Mouse (Mus musculus): Measurements from ENCODE around the gene Cops6.

Gene Cops6

GRCm38 (mm10) chr5:138160842-138161665 is at the start of gene Cops6:
Gene Cops6, plus strand, starts transcription at chr5:138161071.
- DNase-seq (ENCODE audit: low spot score): peak; percentile 88

DNA sequence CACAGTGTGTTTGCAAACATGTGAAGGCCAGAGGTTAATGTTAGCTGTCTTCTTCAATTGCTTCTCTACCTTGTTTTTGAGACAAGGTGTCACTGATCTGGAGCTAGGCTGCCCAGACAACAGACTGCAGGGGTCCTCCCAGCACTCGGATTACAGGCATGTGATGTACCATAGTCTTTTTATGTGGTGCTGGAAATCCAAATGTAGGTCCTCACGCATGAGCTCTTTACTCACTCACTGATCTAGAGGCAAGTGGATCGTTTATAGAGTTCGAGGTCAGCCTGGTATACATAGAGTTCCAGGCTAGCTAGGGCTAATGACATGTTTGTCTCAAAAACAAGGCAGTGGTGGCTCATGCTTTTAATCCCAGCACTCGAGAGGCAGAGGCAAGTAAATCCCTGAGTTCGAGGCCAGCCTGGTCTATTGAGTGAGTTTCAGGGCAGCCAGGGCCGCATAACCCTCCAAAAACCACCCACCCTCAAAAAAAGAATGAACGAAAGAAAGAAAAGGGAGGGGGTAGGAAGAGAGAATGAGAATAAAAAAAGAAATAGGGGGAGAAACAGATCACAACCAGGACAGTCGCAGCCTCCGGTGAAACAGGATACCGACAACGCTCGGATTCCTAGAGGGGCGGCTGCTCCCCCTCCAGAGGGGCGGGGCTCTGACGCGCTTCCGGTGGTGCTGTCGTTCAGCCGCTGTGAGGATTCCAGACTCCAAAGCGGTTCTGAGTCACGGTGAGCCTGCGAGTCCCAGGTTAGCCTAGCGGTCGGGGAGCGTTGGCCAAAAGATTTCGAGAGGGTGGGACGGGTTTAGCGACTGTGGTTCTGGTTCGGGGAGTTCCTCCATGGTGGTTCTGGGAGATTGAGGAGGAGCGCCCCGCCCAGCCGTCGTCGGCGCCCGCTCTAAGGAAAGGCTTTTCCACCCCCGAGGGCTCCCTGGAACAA is 44.3 kb upstream of the Cops6 start, which contains the start of gene Zscan21:
TSS of gene Zscan21 (plus strand) at position 649 of the 944 bp plus-strand sequence.
- DNase-seq (ENCODE audit: low spot score): peak; percentile 83

DNA sequence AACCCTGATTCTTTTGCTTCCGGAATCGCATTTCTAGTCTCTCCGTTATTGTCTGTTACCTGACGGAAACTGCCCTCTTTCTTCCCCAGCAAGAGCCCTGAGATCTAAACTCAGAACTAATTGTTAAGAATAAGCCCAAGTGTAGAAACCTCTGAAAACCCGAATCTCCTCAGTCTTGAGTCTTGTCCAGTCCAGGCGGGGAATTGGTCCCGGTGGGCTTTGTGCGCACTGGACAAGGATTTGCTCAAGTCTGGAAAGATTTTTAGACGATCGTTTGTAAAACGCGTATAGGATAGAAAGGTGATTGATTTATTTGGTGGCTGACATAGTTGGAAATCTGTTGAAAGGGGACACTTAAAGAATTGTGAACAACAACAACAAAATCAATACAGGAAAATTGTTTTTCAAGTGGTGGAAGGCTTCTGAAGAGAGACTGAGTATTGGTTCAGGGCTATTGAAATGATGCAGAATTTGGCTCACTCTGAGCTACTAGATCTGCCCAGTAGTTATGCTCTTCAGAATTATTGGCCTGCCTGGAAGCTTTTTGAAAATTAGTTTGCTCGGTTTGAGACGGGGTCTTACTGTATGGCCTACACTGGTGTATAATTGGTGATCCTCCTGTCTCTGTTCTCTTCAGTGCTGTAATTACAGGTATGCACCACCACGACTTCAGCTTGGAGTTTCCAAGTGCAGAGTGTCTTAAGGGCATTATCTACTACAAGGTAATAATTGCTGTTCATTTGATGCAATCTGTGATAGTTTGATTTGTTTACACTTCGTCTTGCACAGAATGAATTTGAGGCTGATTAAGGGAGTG is 43.5 kb upstream of the Cops6 start:
- DNase-seq (ENCODE audit: low spot score): peak; percentile 16

DNA sequence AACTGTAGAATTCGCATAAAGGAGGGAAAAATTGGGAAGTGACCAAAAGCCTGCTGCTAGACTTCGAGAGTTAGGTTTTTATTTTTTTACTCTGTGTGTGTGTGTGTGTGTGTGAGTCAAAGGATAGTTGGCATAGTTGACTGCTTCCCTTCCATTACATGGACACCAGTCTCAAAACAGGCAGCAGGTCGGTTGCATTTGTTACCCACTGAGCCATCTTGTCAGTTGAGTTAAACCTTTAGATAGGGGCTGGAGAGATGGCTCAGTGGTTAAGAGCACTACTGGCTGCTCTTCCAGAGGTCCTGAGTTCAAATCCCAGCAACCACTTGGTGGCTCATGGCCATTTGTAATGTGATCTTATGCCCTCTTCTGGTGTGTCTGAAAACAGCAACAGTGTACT is 42.8 kb upstream of the Cops6 start:
- no peak for DNase-seq (ENCODE audit: low spot score)

- no peak for DNase-seq (ENCODE audit: low spot score)
Observed at GRCm38 (mm10) chr5:138132425-138133064, 28.3 kb upstream of the Cops6 start.

- DNase-seq (ENCODE audit: low spot score): peak; percentile 37
Observed at GRCm38 (mm10) chr5:138137257-138137656, 23.6 kb upstream of the Cops6 start.

DNA sequence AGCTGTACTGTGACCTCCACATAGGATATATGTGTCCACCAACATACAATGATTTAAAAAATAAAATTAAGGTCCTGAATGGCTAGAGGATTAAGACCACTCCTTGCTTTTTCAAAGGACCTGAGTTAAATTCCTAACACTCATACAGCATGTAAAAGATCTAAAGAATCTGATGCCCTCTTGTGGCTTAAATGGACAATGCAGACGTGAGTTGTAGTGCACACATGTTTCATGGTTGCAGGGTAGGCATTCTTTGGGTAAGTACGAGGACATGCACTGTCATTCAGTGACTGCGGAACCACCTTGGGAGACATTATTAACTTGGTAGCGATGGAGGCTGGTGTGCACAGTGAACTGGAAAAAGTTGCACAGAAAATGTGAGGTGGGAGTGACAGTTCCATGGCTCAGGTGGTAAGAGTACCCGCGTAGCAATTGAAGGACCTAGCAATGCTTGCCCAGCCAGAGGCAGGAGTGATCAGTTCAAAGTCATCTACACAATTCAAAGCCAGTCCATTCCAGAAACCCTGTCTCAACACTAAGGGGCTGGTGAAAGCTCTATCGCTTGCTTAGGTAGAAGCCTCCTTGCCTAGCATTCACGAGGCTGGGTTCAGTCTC is 22.8 kb upstream of the Cops6 start:
- peak; percentile 66 for DNase-seq (ENCODE audit: low spot score)

- DNase-seq (ENCODE audit: low spot score): no peak
Observed at GRCm38 (mm10) chr5:138138585-138138984, 22.3 kb upstream of the Cops6 start.

- DNase-seq (ENCODE audit: low spot score): no peak
Observed at GRCm38 (mm10) chr5:138154390-138154789, 6.5 kb upstream of the Cops6 start.

DNA sequence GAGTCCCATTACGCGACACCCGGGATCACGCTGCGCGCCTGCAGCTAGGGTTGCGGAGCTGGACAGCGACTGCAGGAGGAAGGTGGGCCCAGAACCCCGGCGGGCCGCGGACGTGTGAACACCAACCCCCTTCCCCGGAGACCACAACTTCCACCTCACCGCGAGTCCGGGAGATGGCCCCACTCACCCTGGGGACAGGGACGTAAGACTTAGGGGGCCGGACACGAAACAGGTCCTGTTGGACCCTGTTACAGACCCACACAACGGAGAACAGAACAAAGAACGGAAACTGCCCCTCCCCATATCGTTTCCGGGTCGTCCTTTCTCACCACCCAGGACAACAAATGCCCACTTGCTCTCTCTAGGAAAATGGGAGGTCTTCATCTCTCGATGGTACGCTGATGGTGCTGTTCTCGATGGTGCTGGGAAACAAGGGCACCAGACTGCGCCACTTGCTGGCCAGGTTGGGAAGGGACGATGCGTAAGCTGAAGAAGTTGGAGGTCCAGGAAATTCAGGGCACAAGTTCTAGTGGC is 5.4 kb upstream of the Cops6 start, which contains the start of gene Zfp113:
TSS of gene Zfp113 (minus strand) at position 302 of the 534 bp plus-strand sequence.
- DNase-seq (ENCODE audit: low spot score): peak; percentile 91

GRCm38 (mm10) chr5:138160224-138160762 is 578 bp upstream of the Cops6 start:
- DNase-seq (ENCODE audit: low spot score): no peak

- DNase-seq (ENCODE audit: low spot score): no peak
Observed at GRCm38 (mm10) chr5:138163046-138163445, 2.2 kb downstream of the Cops6 start.

- DNase-seq (ENCODE audit: low spot score): no peak
Observed at GRCm38 (mm10) chr5:138163610-138164009, 2.7 kb downstream of the Cops6 start.

GRCm38 (mm10) chr5:138165594-138165993 is 4.7 kb downstream of the Cops6 start:
- no peak for DNase-seq (ENCODE audit: low spot score)

DNA sequence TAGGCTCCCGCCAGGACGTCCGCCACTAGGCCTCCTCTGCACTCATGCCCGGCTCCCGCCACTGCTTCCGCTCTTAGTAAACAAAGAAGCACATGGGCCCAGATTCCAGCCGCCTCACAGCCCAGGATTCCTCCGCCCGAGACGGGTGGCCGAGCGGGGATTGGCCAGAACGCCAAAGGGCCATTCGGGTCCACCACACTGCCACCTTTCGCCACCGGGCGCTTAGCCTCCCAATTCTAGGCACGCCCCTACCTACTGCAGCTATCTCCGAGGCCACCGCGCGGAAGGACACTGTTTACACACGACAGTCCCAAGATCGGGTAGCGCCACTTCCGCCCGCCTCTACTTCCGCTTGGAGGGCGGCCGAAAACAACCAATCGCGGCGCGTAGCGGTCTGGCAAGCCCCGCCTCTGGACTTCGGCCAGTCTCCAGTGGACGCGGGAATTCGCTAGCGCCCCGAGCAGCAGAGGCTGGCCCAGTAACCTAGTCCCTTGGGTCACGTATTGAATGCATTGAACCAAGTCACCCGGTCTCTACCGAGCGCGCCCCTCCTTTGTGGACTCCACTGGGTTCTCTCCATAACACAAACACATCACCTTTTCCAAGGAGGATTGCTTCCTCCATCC is 10.2 kb downstream of the Cops6 start:
- peak; percentile 93 for DNase-seq (ENCODE audit: low spot score)

- DNase-seq (ENCODE audit: low spot score): peak; percentile 98
Observed at GRCm38 (mm10) chr5:138171695-138172491, 11.0 kb downstream of the Cops6 start, which contains the start of the genes Ap4m1 and Mcm7. Gene Ap4m1, plus strand, starts transcription at chr5:138172002. Gene Mcm7, minus strand, starts transcription at chr5:138172422.

- DNase-seq (ENCODE audit: low spot score): no peak
Observed at GRCm38 (mm10) chr5:138173217-138173616, 12.3 kb downstream of the Cops6 start.

DNA sequence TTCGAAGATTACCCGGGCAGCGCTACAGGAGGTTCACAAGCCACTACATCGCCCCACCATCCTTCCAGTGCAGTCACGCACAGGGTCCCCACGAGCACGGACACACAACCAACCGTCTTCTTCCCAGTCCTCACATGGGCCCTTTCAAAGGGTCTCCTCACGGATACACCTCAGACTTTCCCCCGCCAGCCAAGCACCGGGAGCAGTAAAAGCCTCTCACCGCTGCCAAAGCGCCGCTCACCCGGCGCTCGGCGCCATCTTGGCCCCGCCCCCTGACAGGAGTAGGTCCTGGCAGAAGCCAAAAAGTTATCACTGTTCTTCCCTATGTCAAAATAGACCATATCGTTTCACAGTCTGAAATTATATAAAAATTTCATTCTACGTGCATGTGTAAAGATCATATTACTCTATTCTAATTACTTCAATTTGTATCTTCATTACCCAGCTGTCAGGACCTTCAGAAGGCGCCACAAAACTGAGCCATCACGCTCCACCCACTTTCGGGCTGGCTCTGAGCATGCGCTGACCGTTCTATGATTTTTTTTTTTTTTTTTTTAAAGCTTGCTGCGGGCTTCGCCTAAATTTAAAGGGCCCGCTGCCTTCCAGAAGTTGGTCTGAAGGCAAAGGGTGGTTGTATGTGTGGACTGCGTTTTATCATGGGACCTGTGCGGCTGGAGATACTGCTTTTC is 26.2 kb downstream of the Cops6 start, which contains the start of the genes Taf6 and Cnpy4:
TSS of gene Taf6 (minus strand) at position 502 of the 689 bp plus-strand sequence.
TSS of gene Cnpy4 (plus strand) at position 536 of the 689 bp plus-strand sequence.
- peak; percentile 89 for DNase-seq (ENCODE audit: low spot score)
